Mouse (Mus musculus) large intestine, adult 2 months (tissue): ENCODE data around the gene Eps8l1. TPM values are rescaled to one million over a fixed set of nuclear protein-coding genes. Genes with fewer than 3 reads are reported as not detected.
A peak's percentile ranks its signal among the peaks of the same experiment; 100 is the strongest.

Source experiments
- DNase-seq: peaks from one replicate; pipeline ENCODE4 v3.0.0-alpha.2; 2012; ENCODE audit warnings: low read depth, low spot score
- WGBS: fragments of 180-500 bp; shearing (Covaris S2); methylation state at CpG from one replicate; pipeline ENCODE4 v1.1.7; 2018; 5-methylcytosine and 5-hydroxymethylcytosine counted together
- polyA plus RNA-seq: library from polyadenylated mRNA; depleted of rRNA; stranded (reverse); fragments of >200 nt; gene quantifications from 2 replicates; pipeline ENCODE4 v1.2.3, GENCODE M21; 2012; rRNA removed

The Eps8l1 gene
- polyA plus RNA-seq, 1 experiment, result 1.7 TPM

GRCm38 (mm10) chr7:4526341-4527301, 66.1 kb downstream of the Eps8l1 start:
- WGBS, result 29% methylated on average over 40 of the region's 40 CpGs
- peak; percentile 54 for DNase-seq

DNA sequence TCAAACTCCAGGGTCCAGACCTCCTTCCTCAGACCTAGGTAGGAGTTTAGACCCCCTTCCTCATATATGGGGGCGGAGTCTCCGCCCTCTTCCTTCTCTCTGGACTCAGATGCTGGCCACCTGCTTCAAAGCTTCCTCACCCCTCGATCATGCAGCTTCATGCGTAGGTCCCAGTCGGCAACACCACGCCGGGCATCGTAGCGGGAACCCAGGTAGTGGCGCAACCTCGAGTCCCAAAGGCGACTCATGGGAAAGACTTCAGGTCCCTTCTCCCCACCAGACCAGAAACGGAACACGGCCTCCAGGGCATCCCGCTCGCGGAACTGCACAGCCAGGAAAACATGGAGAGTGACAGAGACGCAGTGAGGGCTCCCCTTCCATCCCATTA, 66.8 kb downstream of the Eps8l1 start:
- WGBS, result 76% methylated on average over 18 of the region's 18 CpGs
- DNase-seq, result no peak

Other genes starting within 250 kb of the Eps8l1 start
- gene Lilra5, start 222.9 kb upstream of the Eps8l1 start, polyA plus RNA-seq, result 0.69 and 1.2 TPM in 2 replicates
- 0.19 and 0.29 TPM in 2 replicates for gene Ncr1, start 123.0 kb upstream of the Eps8l1 start, polyA plus RNA-seq
- 0.04 TPM in 1 of 2 replicates, not detected in the other for gene Gp6, start 62.9 kb upstream of the Eps8l1 start, polyA plus RNA-seq
- gene Rdh13, start 15.0 kb upstream of the Eps8l1 start, polyA plus RNA-seq, result 16.1 and 20.9 TPM in 2 replicates
- 42.8 and 51.7 TPM in 2 replicates for gene Ppp1r12c, start 41.0 kb downstream of the Eps8l1 start, polyA plus RNA-seq
- 0.74 and 1.7 TPM in 2 replicates for gene Tnnt1, start 55.7 kb downstream of the Eps8l1 start, polyA plus RNA-seq
- 1.5 and 1.9 TPM in 2 replicates for gene Tnni3, start 63.6 kb downstream of the Eps8l1 start, polyA plus RNA-seq
- gene Dnaaf3, start 71.8 kb downstream of the Eps8l1 start, polyA plus RNA-seq, result 2.4 and 3.5 TPM in 2 replicates
- 4.5 and 5.3 TPM in 2 replicates for gene Syt5, start 86.9 kb downstream of the Eps8l1 start, polyA plus RNA-seq
- 85.7 and 191 TPM in 2 replicates for gene Ptprh, start 143.4 kb downstream of the Eps8l1 start, polyA plus RNA-seq
- gene Tmem86b, start 170.7 kb downstream of the Eps8l1 start, polyA plus RNA-seq, result 72.9 and 162 TPM in 2 replicates
- gene Ppp6r1, start 198.3 kb downstream of the Eps8l1 start, polyA plus RNA-seq, result 104 and 150 TPM in 2 replicates
- gene Hspbp1, start 224.4 kb downstream of the Eps8l1 start, polyA plus RNA-seq, result 32.7 and 34.4 TPM in 2 replicates
- 1.7 and 2.3 TPM in 2 replicates for gene Brsk1, start 229.9 kb downstream of the Eps8l1 start, polyA plus RNA-seq